Mouse (Mus musculus): ENCODE results near the gene Opcml.

- TF ChIP-seq POLR2A (IDR thresholded peaks at IDR 0.05; ENCODE audit: insufficient read depth, low read depth, low read length) (no peak), CTCF (IDR thresholded peaks at IDR 0.05) (no peak), EP300 (IDR thresholded peaks at IDR 0.05; ENCODE audit: insufficient read depth, low read depth, low read length) (no peak)
Measured at GRCm38 (mm10) chr9:28303659-28304058, 513.1 kb downstream of the Opcml start.
